ENCODE assay signal across 1 mouse cellular context in genomic region chr17:36915076-36915475, GRCm38 (mm10).
TF ChIP-seq lines count a peak whose summit lies in the region.

No protein-coding gene starts in this region.

TF ChIP-seq in CH12.LX, 34 proteins besides CTCF, POLR2A, EP300 and RAD21 (continued from another document):
- TF ChIP-seq BHLHE40 (IDR thresholded peaks at IDR 0.05; ENCODE audit: low read depth, low read length) (peak; percentile 51), ZC3H11A (IDR thresholded peaks at IDR 0.05; ENCODE audit: low read depth, low read length) (peak; percentile 43), NELFE (IDR thresholded peaks at IDR 0.05; ENCODE audit: low read depth, low read length) (peak; percentile 29; the same call in 1 of the 2 replicates)
